Mouse (Mus musculus): ENCODE measurements around the gene Snta1. TPM values are rescaled to one million over a fixed set of nuclear protein-coding genes. Genes with fewer than 3 reads are reported as not detected.

The Snta1 gene
- polyA plus RNA-seq, 1 experiment from 2014 or later: 28.1 TPM

DNA sequence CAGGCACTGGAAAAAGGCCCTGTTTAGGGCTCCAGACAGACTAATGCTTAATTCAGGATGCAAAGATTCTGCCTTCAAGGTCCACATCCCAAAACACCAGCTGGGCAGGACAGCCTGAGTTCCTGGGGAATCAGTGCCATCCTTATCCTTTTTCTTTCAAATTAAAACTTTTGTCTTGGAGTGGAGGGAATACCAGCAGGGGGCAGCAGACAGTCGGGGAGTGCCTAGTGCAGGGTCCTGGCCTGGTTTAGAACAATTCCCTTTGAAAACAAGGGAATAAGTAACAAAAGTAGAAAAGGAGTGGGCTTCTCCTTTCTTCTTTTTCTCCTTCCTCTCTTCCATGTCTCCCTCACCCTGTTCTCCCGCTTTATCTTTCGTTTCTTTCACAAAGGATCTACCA lies 9.2 kb upstream of the Snta1 start:
- H3K27me3 ChIP-seq (ENCODE audit: insufficient read depth, poor library complexity, severe bottlenecking): no peaks in the 10 kb centered on the region
- no peaks in the 10 kb centered on the region for H3K36me3 ChIP-seq
- H3K9me3 ChIP-seq: no peaks in the 10 kb centered on the region
- peaks cover 9% of the 10 kb centered on the region for H3K4me1 ChIP-seq
- no peak for DNase-seq (ENCODE audit: low spot score)
- H3K4me3 ChIP-seq: no peak overlapping the region
- H3K27ac ChIP-seq: no peak overlapping the region
- WGBS: 14% methylated on average over 3 of the region's 3 CpGs

DNA sequence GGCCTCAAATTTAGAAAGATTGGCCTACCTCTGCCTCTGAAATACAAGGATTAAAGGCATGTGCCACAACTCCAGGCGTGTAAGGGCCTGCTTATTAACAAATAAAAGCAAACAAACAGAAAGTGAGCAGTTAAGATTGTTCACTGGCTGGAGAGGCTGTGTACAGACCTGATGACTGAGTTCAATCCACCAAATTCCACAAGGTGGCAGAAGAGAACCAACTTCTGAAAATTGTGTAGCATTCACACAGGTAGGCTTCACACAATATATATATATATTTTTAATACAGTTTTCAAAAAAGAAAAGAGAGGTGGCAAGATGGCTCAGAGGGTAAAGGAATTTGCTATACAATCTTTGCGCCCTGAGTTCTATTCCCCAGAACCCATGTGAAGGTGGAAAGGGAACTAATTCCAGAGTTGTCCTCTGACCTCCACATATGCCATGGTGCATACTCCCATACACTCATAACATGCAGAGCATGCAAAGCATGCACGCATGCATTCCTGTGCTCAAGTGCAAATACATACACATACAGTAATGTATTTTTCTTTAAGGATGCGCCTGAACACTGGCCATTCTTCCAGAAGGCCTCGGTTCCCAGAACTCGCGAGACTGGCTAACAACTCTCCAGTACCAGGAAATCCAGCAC lies 4.2 kb upstream of the Snta1 start:
- WGBS: 64% methylated on average over 7 of the region's 7 CpGs
- no peaks in the 10 kb centered on the region for H3K36me3 ChIP-seq
- H3K4me1 ChIP-seq: peaks cover 11% of the 10 kb centered on the region; the same call in 1 of the 2 replicates
- H3K4me3 ChIP-seq: no peak overlapping the region
- peaks cover 9% of the 10 kb centered on the region; the same call in 1 of the 2 replicates for H3K27me3 ChIP-seq (ENCODE audit: insufficient read depth, poor library complexity, severe bottlenecking)
- H3K9me3 ChIP-seq: no peaks in the 10 kb centered on the region
- no peak overlapping the region for H3K27ac ChIP-seq
- no peak for DNase-seq (ENCODE audit: low spot score)

DNA sequence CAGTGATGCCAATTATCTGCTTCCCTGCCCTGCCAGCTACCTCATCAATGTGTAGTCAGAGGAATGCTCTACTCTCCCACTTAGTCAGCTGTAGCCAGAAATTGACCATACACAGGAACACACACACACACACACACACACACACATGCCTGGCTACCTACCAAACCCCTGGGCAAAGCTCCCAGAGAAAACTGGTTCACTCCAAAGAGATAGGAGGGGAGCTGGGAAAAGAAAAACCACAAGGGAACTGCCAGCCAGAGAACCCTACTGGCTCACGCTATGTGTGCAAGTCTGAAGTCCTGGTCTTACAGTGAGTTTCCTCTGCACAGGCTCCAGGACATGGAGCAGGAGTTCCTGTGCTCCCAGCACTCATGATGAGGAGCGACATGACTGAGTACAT lies 2.5 kb upstream of the Snta1 start:
- peaks cover 27% of the 10 kb centered on the region; the same call in 1 of the 2 replicates for H3K4me1 ChIP-seq
- DNase-seq (ENCODE audit: low spot score): no peak
- no peaks in the 10 kb centered on the region for H3K36me3 ChIP-seq
- H3K4me3 ChIP-seq: no peak overlapping the region
- 71% methylated on average over 2 of the region's 2 CpGs for WGBS
- H3K27ac ChIP-seq: no peak overlapping the region
- no peaks in the 10 kb centered on the region for H3K9me3 ChIP-seq
- H3K27me3 ChIP-seq (ENCODE audit: insufficient read depth, poor library complexity, severe bottlenecking): peaks cover 11% of the 10 kb centered on the region; the same call in 1 of the 2 replicates

DNA sequence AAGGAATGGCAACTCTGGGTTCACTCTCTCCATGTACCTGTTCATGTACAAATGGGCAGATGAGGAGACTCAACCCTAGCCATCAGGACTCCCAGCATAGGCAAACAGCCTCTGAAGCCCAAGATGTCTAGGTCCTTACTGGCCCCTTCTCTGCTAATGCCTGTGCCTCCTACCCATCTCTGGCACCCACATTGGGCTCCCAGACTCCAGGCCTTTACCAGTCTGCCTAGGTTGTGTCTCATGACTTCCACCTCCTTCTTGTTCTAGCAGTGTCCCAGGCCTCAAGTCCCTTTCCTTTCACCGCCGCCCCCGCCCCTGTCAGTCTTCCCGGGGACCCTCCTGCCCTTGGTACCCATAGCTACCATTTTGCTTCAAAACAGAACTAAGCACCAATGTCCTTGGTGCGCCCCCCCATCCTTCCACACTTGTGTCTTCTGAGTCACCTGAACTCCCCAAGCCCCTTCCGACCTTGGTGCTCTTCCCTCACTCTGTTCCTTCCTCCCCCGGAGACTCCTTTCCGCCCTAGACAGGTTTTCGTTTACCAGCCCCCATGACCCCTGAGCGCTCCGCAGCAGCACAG lies 746 bp downstream of the Snta1 start:
- 26% methylated on average over 11 of the region's 11 CpGs for WGBS
- Histone ChIP-seq H3K9me3 (no peaks in the 10 kb centered on the region), H3K27me3 (ENCODE audit: insufficient read depth, poor library complexity, severe bottlenecking) (peaks cover 11% of the 10 kb centered on the region; the same call in 1 of the 2 replicates), H3K4me3 (peak overlapping the region; percentile 87), H3K4me1 (peaks cover 56% of the 10 kb centered on the region), H3K36me3 (no peaks in the 10 kb centered on the region), H3K27ac (peak overlapping the region; percentile 93)
- DNase-seq (ENCODE audit: low spot score): no peak

DNA sequence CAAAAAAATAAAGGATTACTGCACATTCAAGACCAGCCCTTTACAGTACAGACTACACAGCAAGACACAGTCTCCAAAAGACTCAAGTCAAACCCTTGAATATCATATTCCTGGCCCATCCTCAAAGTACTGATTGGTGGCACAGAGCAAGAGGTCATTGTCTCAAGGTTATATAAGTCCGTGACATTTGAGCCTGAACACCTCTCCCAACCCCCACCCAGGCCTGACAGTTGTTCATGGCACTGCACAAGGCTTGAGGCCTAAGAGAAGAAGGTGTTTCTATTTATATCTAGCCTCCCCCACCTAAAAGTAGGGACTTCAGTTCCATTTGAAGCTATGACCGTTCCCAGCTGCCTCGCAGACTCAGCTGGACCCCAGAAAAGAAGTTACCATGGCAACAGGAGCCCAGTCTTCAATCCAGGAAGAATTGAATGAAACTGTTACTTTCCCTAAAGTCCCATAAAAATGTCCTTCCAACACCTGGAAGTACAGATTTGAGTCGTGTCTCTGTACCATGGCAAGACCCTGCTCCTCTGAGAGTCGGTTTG lies 2.4 kb downstream of the Snta1 start:
- Histone ChIP-seq H3K27ac (peak overlapping the region; percentile 57), H3K36me3 (peaks cover 7% of the 10 kb centered on the region; the same call in 1 of the 2 replicates), H3K4me3 (peak overlapping the region; percentile 27; the same call in 1 of the 2 replicates), H3K27me3 (ENCODE audit: insufficient read depth, poor library complexity, severe bottlenecking) (peaks cover 11% of the 10 kb centered on the region; the same call in 1 of the 2 replicates), H3K4me1 (peaks cover 56% of the 10 kb centered on the region), H3K9me3 (no peaks in the 10 kb centered on the region)
- WGBS: 49% methylated on average over 5 of the region's 5 CpGs
- peak; percentile 47 for DNase-seq (ENCODE audit: low spot score)

DNA sequence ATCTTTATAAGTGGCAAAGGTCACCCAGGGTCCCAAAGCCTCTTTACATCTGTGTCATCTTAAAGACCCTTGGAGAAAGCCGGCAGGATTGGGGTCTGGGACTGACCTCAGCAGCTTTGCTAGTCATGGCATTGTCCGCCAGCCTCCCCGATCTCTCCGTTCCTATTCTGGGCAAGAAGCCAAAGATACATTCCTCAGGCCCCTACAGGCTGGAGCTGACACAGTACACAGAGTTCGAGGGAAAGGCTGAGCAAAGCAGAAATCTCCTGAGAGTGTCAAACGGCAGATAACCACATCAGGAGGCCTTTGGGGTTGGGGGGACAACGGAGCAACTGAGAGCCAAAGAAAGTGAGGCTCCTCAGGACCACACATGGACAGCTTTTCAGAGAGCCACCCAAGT lies 5.1 kb downstream of the Snta1 start:
- peak overlapping the region; percentile 23 for H3K4me3 ChIP-seq
- peaks cover 30% of the 10 kb centered on the region for H3K36me3 ChIP-seq
- WGBS: 15% methylated on average over 7 of the region's 7 CpGs
- H3K27me3 ChIP-seq (ENCODE audit: insufficient read depth, poor library complexity, severe bottlenecking): 0 out of 2 replicates have a peak, but pooled peaks cover 4% of the 10 kb centered on the region
- peak overlapping the region; percentile 86 for H3K27ac ChIP-seq
- DNase-seq (ENCODE audit: low spot score): peak; percentile 92
- peaks cover 50% of the 10 kb centered on the region for H3K4me1 ChIP-seq
- no peaks in the 10 kb centered on the region for H3K9me3 ChIP-seq

DNA sequence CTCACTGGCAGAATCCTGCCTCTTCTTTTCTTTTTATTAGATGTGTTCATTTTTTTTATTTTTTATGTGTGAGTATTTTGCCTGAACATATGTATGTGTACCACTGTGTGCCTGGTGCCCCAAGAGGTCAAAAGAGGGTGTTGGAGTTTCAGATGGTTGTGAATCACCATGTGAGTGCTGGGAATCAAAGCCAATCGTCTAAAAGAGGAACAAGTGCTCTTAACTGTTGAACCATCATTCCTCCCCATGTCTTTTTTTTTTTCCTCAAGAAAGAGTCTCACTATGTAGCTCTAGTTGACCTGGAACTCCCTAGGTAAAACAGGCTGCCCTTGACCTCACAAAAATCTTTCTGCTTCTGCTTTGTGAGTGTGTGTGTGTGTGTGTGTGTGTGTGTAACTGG lies 5.9 kb downstream of the Snta1 start:
- H3K36me3 ChIP-seq: peaks cover 35% of the 10 kb centered on the region
- WGBS: 69% methylated on average over 1 of the region's 1 CpGs
- no peak for DNase-seq (ENCODE audit: low spot score)
- no peaks in the 10 kb centered on the region for H3K9me3 ChIP-seq
- H3K4me3 ChIP-seq: no peak overlapping the region
- H3K4me1 ChIP-seq: peaks cover 43% of the 10 kb centered on the region
- no peak overlapping the region for H3K27ac ChIP-seq
- 0 out of 2 replicates have a peak, but pooled peaks cover under 1% of the 10 kb centered on the region for H3K27me3 ChIP-seq (ENCODE audit: insufficient read depth, poor library complexity, severe bottlenecking)

DNA sequence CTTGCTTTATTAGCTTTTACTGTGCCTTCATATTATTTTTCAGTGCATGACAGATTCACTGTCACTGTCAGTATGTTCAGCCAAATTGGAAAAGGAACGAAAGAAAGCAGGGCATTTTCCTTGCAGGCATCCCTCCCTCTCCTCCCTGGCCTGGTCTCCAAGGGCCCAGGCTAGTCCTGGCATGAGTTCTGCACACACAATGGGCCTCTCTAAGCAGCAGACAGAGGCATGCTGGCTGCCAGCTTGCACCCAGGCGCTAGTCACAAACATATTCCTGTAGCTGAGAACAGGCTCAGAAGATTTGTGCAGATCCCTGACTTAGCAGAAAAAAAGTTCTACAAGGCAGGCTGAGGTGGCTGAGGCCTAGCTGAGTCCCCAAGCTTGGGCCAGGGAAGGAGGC lies 8.6 kb downstream of the Snta1 start:
- Histone ChIP-seq H3K9me3 (no peaks in the 10 kb centered on the region), H3K4me3 (no peak overlapping the region), H3K27ac (no peak overlapping the region), H3K4me1 (peaks cover 21% of the 10 kb centered on the region), H3K36me3 (peaks cover 38% of the 10 kb centered on the region), H3K27me3 (ENCODE audit: insufficient read depth, poor library complexity, severe bottlenecking) (no peaks in the 10 kb centered on the region)
- WGBS: 85% methylated on average over 2 of the region's 2 CpGs
- no peak for DNase-seq (ENCODE audit: low spot score)

DNA sequence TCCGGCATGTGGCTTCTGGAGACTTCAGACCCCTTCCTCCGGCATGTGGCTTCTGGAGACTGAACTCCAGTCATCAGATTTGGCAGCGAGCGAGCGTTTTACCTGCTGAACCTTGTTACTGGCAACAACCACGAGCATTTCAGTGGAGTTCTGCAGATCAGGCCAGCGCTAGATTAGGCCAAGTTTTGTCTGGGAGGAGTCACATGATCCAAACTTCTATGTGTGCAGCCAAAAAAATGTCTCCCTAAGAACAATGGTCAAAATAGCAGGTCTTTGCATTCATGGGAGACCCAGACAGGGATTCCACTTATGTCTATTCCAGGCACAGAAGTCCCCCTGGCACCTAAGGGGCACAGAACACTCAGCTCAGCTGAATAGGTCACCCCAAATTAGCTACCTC lies 9.6 kb downstream of the Snta1 start:
- H3K27ac ChIP-seq: no peak overlapping the region
- no peak for DNase-seq (ENCODE audit: low spot score)
- 85% methylated on average over 7 of the region's 7 CpGs for whole genome bisulfite sequencing
- H3K36me3 ChIP-seq: peaks cover 38% of the 10 kb centered on the region
- H3K4me3 ChIP-seq: no peak overlapping the region
- H3K4me1 ChIP-seq: peaks cover 11% of the 10 kb centered on the region
- no peaks in the 10 kb centered on the region for H3K27me3 ChIP-seq (ENCODE audit: insufficient read depth, poor library complexity, severe bottlenecking)
- H3K9me3 ChIP-seq: no peaks in the 10 kb centered on the region

DNA sequence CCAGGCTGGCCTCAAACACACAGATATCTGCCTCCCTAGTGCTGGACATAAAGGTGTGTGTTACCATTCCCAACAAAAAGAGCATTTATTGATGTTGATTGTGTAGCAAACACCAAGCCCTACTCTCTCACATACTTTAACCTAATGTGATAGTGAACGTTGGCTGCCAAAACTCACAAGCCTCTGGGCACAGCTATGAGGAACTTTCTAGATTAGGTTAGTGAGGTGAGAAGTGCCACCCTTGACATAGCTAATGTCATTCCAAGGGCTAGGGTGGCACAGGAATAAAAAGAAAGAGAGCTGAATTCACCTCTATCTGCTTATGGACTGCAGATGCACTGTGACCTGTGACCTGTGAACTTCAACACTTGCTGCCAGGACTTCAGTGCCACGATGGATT lies 11.4 kb downstream of the Snta1 start:
- Histone ChIP-seq H3K27me3 (ENCODE audit: insufficient read depth, poor library complexity, severe bottlenecking) (no peaks in the 10 kb centered on the region), H3K36me3 (peaks cover 47% of the 10 kb centered on the region), H3K27ac (no peak overlapping the region), H3K9me3 (no peaks in the 10 kb centered on the region), H3K4me3 (no peak overlapping the region), H3K4me1 (no peaks in the 10 kb centered on the region)
- DNase-seq (ENCODE audit: low spot score): no peak
- 80% methylated on average over 2 of the region's 2 CpGs for WGBS

DNA sequence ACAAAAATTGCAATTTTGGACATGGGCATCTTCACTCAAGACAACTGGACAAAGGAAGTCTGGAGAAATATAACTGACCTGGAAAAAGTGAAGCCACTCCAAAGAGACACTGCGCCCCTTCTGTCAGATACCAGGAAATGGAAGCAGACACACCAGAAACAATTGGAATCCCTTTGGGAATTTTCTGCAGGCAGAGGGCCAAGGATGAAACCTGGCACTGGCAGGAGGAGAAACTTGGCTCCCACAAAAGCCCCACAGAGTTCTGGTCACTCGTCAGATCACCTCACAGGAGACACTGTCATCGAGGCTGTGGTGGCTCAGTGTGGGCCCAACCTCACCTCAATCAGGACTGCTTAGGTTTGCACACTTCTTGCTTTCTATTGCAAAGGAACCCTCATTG lies 13.3 kb downstream of the Snta1 start:
- Histone ChIP-seq H3K27ac (no peak overlapping the region), H3K27me3 (ENCODE audit: insufficient read depth, poor library complexity, severe bottlenecking) (no peaks in the 10 kb centered on the region), H3K4me3 (no peak overlapping the region), H3K9me3 (no peaks in the 10 kb centered on the region), H3K4me1 (peaks cover 14% of the 10 kb centered on the region), H3K36me3 (peaks cover 35% of the 10 kb centered on the region)
- no peak for DNase-seq (ENCODE audit: low spot score)
- 79% methylated on average over 3 of the region's 3 CpGs for WGBS

DNA sequence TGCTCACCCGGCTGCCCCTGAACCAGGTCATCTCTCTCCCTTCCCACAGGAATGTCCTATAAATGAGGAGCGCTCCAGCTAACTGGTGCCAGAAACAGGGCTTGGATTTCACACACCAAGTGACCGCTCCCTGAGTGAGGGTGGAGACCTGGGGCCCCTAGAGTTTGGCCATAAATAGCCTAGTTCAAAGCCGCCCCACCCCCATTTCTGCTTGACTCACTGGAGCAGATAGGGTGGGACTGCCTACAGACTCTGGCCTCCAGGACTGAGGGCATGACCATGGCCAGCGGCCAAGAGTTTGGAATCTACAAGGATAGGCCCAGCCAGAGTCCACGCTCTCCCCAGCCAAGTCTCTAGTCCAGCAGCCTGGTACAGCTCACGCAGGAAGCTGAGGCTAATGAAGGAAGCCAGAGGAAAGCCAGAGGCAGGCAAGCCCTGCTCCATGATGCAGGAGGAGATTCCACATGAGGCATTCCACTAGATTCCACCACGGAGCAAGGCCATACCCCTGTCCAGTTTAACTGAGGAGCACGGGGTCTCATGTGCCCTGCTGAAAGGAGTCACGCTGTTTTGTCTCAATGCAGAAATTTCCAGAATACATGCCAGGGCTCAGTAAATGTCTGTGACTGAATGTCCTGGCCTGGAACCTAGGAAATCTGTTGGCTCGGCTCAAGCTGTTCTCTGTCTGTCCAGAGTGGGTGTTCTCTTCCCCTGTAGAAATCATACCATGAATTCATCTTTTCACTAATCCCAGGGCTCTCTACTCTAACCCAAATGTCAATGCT lies 17.5 kb downstream of the Snta1 start:
- Histone ChIP-seq H3K9me3 (no peaks in the 10 kb centered on the region), H3K27ac (peak overlapping the region; percentile 86), H3K4me1 (peaks cover 21% of the 10 kb centered on the region), H3K27me3 (ENCODE audit: insufficient read depth, poor library complexity, severe bottlenecking) (no peaks in the 10 kb centered on the region), H3K36me3 (peaks cover 15% of the 10 kb centered on the region; the same call in 1 of the 2 replicates), H3K4me3 (no peak overlapping the region)
- DNase-seq (ENCODE audit: low spot score): peak; percentile 96
- WGBS: 34% methylated on average over 11 of the region's 11 CpGs

DNA sequence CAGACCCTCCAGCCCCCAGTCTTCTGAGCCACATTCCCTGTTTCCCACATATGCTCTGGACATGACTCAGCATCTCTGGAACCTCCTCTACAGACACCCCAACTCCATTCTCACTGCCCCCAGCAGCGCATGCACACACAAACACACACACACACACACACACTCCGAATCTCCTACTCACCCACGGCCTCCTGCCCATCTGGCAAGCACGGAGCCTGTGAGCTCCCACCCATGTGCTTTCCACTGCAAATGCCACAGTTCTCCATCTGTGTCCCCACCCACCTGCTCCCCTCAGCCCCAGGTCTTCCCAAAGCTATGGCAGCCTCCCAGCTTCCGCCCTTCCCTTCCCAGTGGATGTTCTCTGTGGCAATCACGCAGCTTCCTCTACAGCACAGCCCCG lies 28.8 kb downstream of the Snta1 start:
- peaks cover 46% of the 10 kb centered on the region for H3K36me3 ChIP-seq
- no peaks in the 10 kb centered on the region for H3K9me3 ChIP-seq
- no peak for DNase-seq (ENCODE audit: low spot score)
- 84% methylated on average over 7 of the region's 7 CpGs for WGBS
- no peak overlapping the region for H3K4me3 ChIP-seq
- no peaks in the 10 kb centered on the region for H3K27me3 ChIP-seq (ENCODE audit: insufficient read depth, poor library complexity, severe bottlenecking)
- no peak overlapping the region for H3K27ac ChIP-seq
- H3K4me1 ChIP-seq: peaks cover 11% of the 10 kb centered on the region; the same call in 1 of the 2 replicates

All from heart, embryonic 10.5 days (tissue).